Mouse (Mus musculus) forebrain, embryonic 14.5 days (tissue): ENCODE data around the gene Txndc12. TPM values are rescaled to one million over a fixed set of nuclear protein-coding genes. Genes with fewer than 3 reads are reported as not detected.

Experiments
- ATAC-seq: fragments of 200-750 bp; cut with Nextera tagmentation; 2 replicates; pipeline ENCODE4 v1.8.0; 2017; ENCODE audit warnings: mild to moderate bottlenecking, moderate library complexity
- DNase-seq: peaks from one replicate; pipeline ENCODE4 v3.0.0-alpha.2; 2015; ENCODE audit warnings: low spot score
- H3K27ac ChIP-seq: fragments of 300-500 bp; sonication (generic); 2 replicates; pipeline ENCODE4 v1.5.1; 2014; ENCODE audit warnings: low read depth, mild to moderate bottlenecking, control low read depth, low read length, moderate library complexity
- H3K27me3 ChIP-seq: fragments of 300-500 bp; sonication (generic); replicated peaks from 2 replicates; pipeline ENCODE4 v1.6.1; 2014; ENCODE audit warnings: low read length, control low read depth, mixed read lengths; ENCODE audit not compliant: control insufficient read depth, insufficient read depth
- H3K36me3 ChIP-seq: fragments of 300-500 bp; sonication (generic); 2 replicates; pipeline ENCODE4 v1.6.1; 2014; ENCODE audit warnings: low read length, control low read depth; ENCODE audit not compliant: control insufficient read depth, insufficient read depth
- H3K4me1 ChIP-seq: fragments of 300-500 bp; sonication (generic); 2 replicates; pipeline ENCODE4 v1.6.1; 2014; ENCODE audit warnings: antibody characterized with exemption, low read length, control low read depth; ENCODE audit not compliant: control insufficient read depth, insufficient read depth
- H3K4me2 ChIP-seq: fragments of 300-500 bp; sonication (generic); 2 replicates; pipeline ENCODE4 v1.6.1; 2014; ENCODE audit warnings: mild to moderate bottlenecking, control low read depth, low read length
- H3K4me3 ChIP-seq: fragments of 300-500 bp; sonication (generic); 2 replicates; pipeline ENCODE4 v1.5.1; 2014; ENCODE audit warnings: low read depth, low read length, control low read depth
- H3K9ac ChIP-seq: fragments of 300-500 bp; sonication (generic); 2 replicates; pipeline ENCODE4 v1.6.1; 2014; ENCODE audit warnings: mild to moderate bottlenecking, low read length, control low read depth, moderate library complexity
- H3K9me3 ChIP-seq: fragments of 300-500 bp; sonication (generic); replicated peaks from 2 replicates; pipeline ENCODE4 v1.6.1; 2016; ENCODE audit warnings: low read length, control low read depth, mixed read lengths; ENCODE audit not compliant: control insufficient read depth
- WGBS: fragments of 180-500 bp; shearing (Covaris S2); extraction: QIAGEN DNeasy Blood & Tissue Kit; methylation state at CpG from one replicate; pipeline ENCODE4 v1.1.7; 2014; 5-methylcytosine and 5-hydroxymethylcytosine counted together
- polyA plus RNA-seq: library from polyadenylated mRNA; unstranded; fragments of >200 nt; fragmentation: Nextera tagmentation; extraction: Ambion mirVana; gene quantifications from 2 replicates; pipeline ENCODE4 v1.2.1, GENCODE M21; 2014

The Txndc12 gene
- polyA plus RNA-seq, 1 experiment from 2014 or later = 94.3 TPM

DNA sequence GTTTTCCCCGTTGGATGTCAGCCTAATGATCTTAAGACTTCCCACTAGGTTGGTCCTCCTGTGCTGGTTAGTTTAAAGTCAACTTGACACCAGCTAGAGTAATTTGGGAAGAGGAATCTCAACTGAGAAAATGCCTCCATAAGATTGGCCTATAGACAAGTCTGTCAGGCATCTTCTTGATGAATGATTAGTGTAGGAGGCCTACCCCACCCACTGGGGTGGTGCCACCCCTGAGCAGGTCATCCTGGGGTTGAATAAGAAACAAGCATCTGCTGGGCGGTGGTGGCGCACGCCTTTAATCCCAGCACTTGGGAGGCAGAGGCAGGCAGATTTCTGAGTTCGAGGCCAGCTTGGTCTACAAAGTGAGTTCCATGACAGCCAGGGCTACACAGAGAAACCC is 39.3 kb downstream of the Txndc12 start:
- Histone ChIP-seq H3K4me2 (no peak overlapping the region), H3K36me3 (no peaks in the 10 kb centered on the region), H3K4me3 (no peak overlapping the region), H3K9me3 (no peaks in the 10 kb centered on the region), H3K27me3 (no peaks in the 10 kb centered on the region), H3K27ac (no peak overlapping the region), H3K4me1 (no peaks in the 10 kb centered on the region), H3K9ac (no peak overlapping the region)
- 88% methylated on average over 5 of the region's 5 CpGs for WGBS
- DNase-seq (no peak), ATAC-seq (no peak)

DNA sequence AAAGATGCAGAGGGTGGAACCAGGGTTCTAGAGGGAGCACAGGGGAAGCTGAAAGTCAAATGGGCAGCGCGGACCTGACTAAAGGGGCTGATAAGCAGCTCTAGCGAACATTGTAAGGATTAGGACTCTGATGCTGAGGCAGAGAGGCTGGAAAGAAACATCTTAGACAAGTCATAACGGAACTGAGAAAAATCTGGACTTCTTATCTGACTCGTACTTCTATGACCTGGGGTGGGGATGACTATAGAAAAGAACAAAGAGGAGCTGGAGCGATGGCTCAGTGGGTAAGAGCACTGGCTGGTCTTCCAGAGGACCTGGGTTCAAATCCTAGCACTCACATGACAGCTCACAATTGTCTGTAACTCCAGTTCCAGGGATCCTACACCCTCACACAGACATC is 43.5 kb downstream of the Txndc12 start:
- Histone ChIP-seq H3K27ac (no peak overlapping the region), H3K4me3 (no peak overlapping the region), H3K27me3 (no peaks in the 10 kb centered on the region), H3K4me1 (peaks cover 3% of the 10 kb centered on the region; the same call in 1 of the 2 replicates), H3K4me2 (no peak overlapping the region), H3K9me3 (no peaks in the 10 kb centered on the region), H3K9ac (no peak overlapping the region), H3K36me3 (no peaks in the 10 kb centered on the region)
- DNase-seq (no peak), ATAC-seq (no peak)
- 85% methylated on average over 6 of the region's 6 CpGs for WGBS

DNA sequence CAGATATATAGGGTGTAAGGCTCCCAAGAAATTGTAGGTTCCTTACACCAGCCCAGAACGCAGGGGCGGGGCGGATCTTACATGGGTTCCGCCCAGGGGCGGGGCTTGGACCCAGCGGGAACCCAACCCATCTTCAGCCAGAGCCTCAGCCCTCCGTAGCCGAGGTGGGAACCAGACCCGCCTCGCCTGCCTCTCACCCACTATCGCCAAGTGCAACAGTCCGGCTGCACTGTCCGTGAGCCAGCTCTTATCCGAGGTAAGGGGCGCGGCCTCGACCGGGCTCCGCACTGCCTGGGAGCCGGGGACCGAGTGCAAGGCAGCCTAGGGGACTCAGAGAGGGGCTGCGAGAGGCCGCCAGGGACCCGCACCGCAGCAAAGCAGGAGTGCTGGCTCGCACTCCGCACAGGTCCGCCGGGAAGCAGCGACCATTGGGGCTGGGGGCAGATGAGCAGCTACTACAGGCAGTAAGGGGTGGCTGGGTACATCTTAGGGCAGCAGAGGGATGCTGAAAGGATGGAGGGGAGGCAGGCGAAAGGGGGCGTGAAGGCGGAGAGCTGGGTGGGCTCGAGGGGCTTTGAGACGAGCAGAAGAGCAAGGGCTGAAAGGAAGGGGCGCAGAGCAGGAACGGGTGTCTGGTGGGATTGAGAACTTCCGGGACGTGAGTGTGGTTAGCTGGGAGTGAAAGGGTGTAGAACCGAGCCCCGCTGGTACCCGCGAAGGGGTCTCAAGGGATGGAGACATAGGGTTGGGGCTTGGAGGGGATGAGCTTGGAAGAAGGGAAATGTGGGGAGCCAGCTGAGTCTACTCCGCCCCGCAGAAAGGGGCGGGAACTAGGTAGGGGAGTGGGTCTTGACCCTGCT is 44.8 kb downstream of the Txndc12 start, which contains the start of gene Rab3b:
Gene Rab3b, plus strand, starts transcription at position 101 of the 860 bp plus-strand sequence.
- Histone ChIP-seq H3K36me3 (no peaks in the 10 kb centered on the region), H3K4me1 (peaks cover 3% of the 10 kb centered on the region; the same call in 1 of the 2 replicates), H3K27ac (no peak within 1 kb of the TSS), H3K27me3 (no peaks in the 10 kb centered on the region), H3K4me2 (peak within 1 kb of the TSS; percentile 86), H3K9ac (peak within 1 kb of the TSS; percentile 69), H3K9me3 (no peaks in the 10 kb centered on the region), H3K4me3 (peak within 1 kb of the TSS; percentile 63)
- ATAC-seq (peak; percentile 95), DNase-seq (peak; percentile 83)
- WGBS = under 1% methylated on average over 46 of the region's 46 CpGs

DNA sequence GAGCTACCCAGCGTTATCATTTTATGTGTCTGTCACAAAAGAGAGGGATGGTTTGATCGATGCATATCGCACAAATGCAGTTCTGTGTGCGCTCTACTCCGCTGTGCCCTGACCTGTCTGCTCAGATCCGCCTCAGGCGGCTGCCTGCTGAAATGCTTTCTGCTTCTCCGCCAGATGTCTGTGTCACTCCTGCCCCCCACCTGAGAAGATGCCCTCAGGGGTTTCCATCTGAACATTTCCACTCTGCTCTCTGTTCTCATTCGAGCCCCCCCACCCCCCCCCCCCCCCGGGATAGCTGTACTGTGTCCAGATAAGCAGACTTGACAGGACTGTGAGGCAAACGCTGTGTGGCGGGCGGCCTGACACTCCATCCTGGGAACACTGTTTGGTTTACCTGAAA is 49.4 kb downstream of the Txndc12 start:
- no peak overlapping the region for H3K9ac ChIP-seq
- H3K4me2 ChIP-seq = no peak overlapping the region
- H3K36me3 ChIP-seq = no peaks in the 10 kb centered on the region
- WGBS = 62% methylated on average over 13 of the region's 13 CpGs
- H3K9me3 ChIP-seq = no peaks in the 10 kb centered on the region
- DNase-seq (no peak), ATAC-seq (no peak)
- H3K27ac ChIP-seq = no peak overlapping the region
- peaks cover 3% of the 10 kb centered on the region; the same call in 1 of the 2 replicates for H3K4me1 ChIP-seq
- no peak overlapping the region for H3K4me3 ChIP-seq
- H3K27me3 ChIP-seq = no peaks in the 10 kb centered on the region

DNA sequence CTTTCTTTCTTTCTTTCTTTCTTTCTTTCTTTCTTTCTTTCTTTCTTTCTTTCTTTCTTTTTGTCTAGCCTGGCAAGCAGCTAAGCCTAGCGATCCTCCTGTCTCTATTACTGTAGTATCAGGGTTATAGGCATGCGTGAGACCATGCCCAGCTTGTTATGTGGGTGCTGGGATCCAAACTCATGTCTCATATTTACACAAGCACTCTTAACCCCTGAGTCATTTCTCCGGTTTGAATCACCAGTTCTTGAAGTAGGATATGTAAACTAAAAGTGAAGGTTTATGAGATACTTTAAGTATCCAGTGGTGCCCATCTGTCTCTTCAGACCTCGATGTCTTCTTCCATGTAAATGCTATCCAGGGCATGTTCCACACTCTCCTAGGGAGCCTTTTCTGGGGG is 53.1 kb downstream of the Txndc12 start:
- Histone ChIP-seq H3K4me1 (no peaks in the 10 kb centered on the region), H3K9me3 (no peaks in the 10 kb centered on the region), H3K4me3 (no peak overlapping the region), H3K9ac (no peak overlapping the region), H3K36me3 (no peaks in the 10 kb centered on the region), H3K27ac (no peak overlapping the region), H3K4me2 (no peak overlapping the region), H3K27me3 (no peaks in the 10 kb centered on the region)
- WGBS = 87% methylated on average over 4 of the region's 4 CpGs
- DNase-seq (no peak), ATAC-seq (no peak)

DNA sequence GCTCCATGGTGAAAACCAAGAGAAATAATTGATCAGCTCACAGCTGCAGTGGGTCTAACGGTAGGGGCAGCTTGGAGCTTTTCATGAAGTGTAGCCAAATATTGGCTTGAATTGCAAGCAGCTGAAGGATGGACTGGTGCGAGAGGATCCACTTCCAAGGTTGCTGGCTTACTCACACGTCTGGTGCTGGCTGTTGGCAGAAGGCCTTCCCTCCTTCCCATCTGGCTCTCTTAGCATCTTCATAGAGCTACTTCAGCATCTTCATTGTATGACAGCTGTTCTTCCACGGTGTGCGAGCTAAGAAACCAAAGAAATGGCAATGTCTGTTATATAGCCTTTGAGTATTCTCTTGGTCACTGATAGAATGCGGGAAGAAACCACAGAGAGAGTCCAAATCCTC is 56.5 kb downstream of the Txndc12 start:
- no peak for DNase-seq

DNA sequence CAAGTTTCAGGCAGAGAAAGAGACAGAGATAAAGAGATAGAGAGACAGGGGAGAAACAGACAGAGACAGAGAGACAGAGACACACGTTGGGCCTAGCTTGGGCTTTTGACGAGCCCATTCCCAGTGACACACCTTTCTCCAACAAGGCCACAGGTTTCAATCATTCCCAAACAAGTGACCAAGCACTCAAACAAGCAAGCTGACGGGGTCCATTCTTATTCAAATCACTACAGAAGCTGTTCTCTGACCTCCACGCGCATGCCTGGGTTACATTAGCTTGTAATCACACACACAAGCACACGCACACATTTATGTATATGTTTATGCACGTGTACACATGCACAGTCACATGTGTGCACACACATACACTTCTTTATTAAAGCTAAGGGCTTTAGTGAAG is 66.0 kb downstream of the Txndc12 start:
- Histone ChIP-seq H3K27ac (no peak overlapping the region), H3K4me3 (no peak overlapping the region), H3K9ac (no peak overlapping the region), H3K4me1 (no peaks in the 10 kb centered on the region), H3K9me3 (no peaks in the 10 kb centered on the region), H3K27me3 (no peaks in the 10 kb centered on the region), H3K36me3 (no peaks in the 10 kb centered on the region), H3K4me2 (no peak overlapping the region)
- ATAC-seq (no peak), DNase-seq (no peak)
- WGBS = 61% methylated on average over 7 of the region's 7 CpGs

More for the DNA sequence above, 56.5 kb downstream of the Txndc12 start:
- Histone ChIP-seq H3K36me3 (no peaks in the 10 kb centered on the region), H3K9ac (no peak overlapping the region), H3K27me3 (no peaks in the 10 kb centered on the region), H3K4me2 (no peak overlapping the region), H3K4me3 (no peak overlapping the region), H3K4me1 (no peaks in the 10 kb centered on the region), H3K27ac (no peak overlapping the region), H3K9me3 (no peaks in the 10 kb centered on the region)
- ATAC-seq = no peak
- 74% methylated on average over 6 of the region's 6 CpGs for WGBS

DNA sequence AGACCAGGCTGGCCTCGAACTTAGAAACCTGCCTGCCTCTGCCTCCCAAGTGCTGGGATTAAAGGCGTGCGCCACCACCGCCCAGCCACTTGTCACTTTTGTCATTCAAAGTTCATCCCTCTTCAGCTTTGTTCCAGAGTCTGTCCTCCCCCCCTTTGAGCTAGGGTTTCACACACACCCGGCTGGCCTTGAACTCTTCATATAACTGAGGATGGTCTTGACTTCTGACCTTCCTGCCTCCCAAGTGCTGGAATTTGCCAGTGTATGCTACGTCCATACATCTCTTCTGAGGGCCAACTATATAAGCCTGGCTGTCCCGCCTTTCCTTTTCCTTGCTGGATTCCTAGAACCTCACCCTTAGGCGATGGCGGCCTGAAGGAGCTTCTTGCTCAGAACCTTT is 68.5 kb downstream of the Txndc12 start:
- WGBS = 95% methylated on average over 9 of the region's 9 CpGs
- H3K9ac ChIP-seq = no peak overlapping the region
- no peak overlapping the region for H3K27ac ChIP-seq
- H3K4me3 ChIP-seq = no peak overlapping the region
- ATAC-seq = no peak
- DNase-seq = no peak
- no peaks in the 10 kb centered on the region for H3K9me3 ChIP-seq
- H3K36me3 ChIP-seq = no peaks in the 10 kb centered on the region
- 0 out of 2 replicates have a peak, but pooled peaks cover 2% of the 10 kb centered on the region for H3K4me1 ChIP-seq
- no peak overlapping the region for H3K4me2 ChIP-seq
- no peaks in the 10 kb centered on the region for H3K27me3 ChIP-seq

DNA sequence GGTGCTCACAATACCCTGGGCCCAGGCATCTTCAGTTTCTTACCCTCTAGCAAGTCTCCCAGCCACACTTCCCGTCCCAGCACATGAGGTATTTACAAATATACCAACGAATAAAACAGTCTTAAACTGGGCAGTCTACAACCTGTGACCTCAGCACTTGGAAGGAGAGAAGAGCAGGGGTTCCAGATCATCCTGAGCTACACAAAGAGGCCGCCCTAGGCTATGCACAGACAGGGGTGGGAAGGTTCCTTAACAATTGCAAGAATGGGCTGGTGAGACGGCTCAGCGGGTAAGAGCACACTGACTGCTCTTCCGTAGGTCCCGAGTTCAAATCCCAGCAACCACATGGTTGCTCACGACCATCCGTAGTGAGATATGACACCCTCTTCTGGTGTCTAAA is 68.9 kb downstream of the Txndc12 start:
- Histone ChIP-seq H3K27me3 (no peaks in the 10 kb centered on the region), H3K9me3 (no peaks in the 10 kb centered on the region), H3K36me3 (no peaks in the 10 kb centered on the region), H3K27ac (no peak overlapping the region), H3K4me3 (no peak overlapping the region), H3K9ac (no peak overlapping the region), H3K4me2 (no peak overlapping the region), H3K4me1 (0 out of 2 replicates have a peak, but pooled peaks cover 2% of the 10 kb centered on the region)
- DNase-seq (no peak), ATAC-seq (no peak)
- WGBS = 91% methylated on average over 9 of the region's 9 CpGs
